Mouse (Mus musculus): ENCODE data around the gene Cfap97. TPM values are rescaled to one million over a fixed set of nuclear protein-coding genes. Genes with fewer than 3 reads are reported as not detected.
A peak's percentile ranks its signal among the peaks of the same experiment; 100 is the strongest.

The Cfap97 gene
- polyA plus RNA-seq, 1 experiment from 2014 or later = 32.9 TPM

DNA sequence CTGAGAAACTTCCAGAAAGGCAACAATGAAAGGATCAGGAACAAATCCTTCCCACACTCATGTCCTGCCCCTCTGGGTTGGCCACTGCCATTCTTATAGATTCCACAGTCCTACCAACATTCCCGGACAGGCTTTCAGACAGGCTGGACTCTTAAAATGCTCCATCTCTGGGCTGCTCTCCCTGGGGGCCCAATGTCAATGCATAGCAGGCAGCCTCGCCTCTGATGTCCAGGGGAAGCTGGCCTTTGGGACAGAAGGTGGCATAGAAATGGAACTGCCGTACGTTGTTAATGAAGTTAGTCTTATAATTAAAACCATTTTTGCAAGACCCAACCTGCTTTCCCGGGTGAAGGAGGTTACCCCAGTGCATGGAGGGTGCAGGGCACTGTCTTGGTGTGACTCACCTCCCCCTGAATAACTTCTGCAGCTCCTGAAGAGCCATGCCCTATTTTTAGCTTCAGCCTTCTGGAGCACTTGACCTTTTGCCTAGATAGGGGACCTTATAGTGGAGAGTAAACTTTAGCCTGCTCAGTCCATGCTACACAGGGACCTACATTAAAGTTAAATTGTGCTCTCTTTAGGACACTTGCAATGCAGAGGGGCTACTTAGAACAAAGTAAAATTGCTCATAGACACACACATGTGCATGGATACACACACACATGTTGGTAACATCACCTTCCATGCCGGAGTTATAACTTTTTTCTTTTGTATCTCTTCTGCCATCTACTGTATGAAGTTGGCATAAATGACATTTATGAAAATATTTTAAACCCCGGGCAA lies 85.1 kb downstream of the Cfap97 start:
- Histone ChIP-seq H3K4me1 (ENCODE audit: control insufficient read depth, insufficient read depth, low read length) (no peaks in the 10 kb centered on the region), H3K9ac (replicated peaks; ENCODE audit: low read length) (no peak overlapping the region), H3K27ac (replicated peaks; ENCODE audit: low read depth, low read length) (no peak overlapping the region), H3K4me2 (ENCODE audit: low read depth, low read length) (no peak overlapping the region), H3K9me3 (replicated peaks; ENCODE audit: control insufficient read depth, low read length) (no peaks in the 10 kb centered on the region), H3K27me3 (ENCODE audit: control insufficient read depth, insufficient read depth, low read length) (no peaks in the 10 kb centered on the region), H3K4me3 (ENCODE audit: low read depth, low read length) (no peak overlapping the region), H3K36me3 (replicated peaks; ENCODE audit: control insufficient read depth, insufficient read depth, low read depth, low read length) (no peaks in the 10 kb centered on the region)
- DNase-seq (ENCODE audit: low spot score) (peak; percentile 27), ATAC-seq (replicated peaks; ENCODE audit: insufficient number of reproducible peaks, low FRiP score, low TSS enrichment, low read depth) (peak; percentile 56; the same call in 1 of the 2 replicates)
- WGBS = 50% methylated on average over 7 of the region's 7 CpGs

DNA sequence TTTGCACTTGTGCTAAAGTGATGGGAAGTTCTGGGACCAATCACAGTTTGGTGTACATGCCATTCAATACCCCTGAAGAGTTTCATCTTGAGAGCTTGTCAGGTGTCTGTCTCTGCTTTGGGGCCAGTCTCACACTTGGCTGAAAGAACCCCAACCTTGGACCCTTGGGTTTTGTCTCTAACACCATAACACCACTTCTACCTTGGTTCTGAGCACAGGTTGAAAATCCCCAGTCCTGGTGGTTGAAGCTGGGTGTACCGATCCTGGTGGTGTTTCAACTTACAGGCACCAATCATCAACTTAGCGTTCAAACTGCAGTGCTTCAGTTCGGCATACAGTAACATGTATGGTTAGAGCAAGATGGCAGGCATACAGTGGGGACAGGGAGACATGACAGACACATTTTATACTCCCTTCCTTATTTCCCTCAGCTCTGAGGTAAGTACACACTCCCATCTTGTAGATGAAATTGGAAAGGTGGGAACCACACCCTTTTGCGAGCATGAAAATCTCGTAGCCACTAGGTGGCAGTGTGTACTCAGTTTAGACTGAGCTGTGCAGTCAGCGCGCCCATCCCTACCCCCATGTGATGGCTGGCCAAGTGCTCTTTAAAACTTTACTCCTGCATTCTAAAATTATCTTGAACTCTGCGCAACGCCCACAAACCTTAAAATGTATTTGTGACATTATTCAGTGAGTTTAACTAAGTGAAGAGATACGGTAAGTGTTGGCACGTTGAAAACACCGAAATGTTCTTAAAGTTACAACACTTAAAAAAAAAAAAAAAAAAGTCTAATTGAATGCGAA lies 90.2 kb downstream of the Cfap97 start:
- WGBS = 32% methylated on average over 13 of the region's 13 CpGs
- Histone ChIP-seq H3K4me3 (ENCODE audit: low read depth, low read length) (no peak overlapping the region), H3K27me3 (ENCODE audit: control insufficient read depth, insufficient read depth, low read length) (no peaks in the 10 kb centered on the region), H3K4me1 (ENCODE audit: control insufficient read depth, insufficient read depth, low read length) (no peaks in the 10 kb centered on the region), H3K4me2 (ENCODE audit: low read depth, low read length) (no peak overlapping the region), H3K27ac (replicated peaks; ENCODE audit: low read depth, low read length) (no peak overlapping the region), H3K36me3 (replicated peaks; ENCODE audit: control insufficient read depth, insufficient read depth, low read depth, low read length) (no peaks in the 10 kb centered on the region), H3K9ac (replicated peaks; ENCODE audit: low read length) (no peak overlapping the region), H3K9me3 (replicated peaks; ENCODE audit: control insufficient read depth, low read length) (no peaks in the 10 kb centered on the region)
- ATAC-seq (replicated peaks; ENCODE audit: insufficient number of reproducible peaks, low FRiP score, low TSS enrichment, low read depth) (0 out of 2 replicates have a peak, but pooled peaks have one; percentile 65), DNase-seq (ENCODE audit: low spot score) (peak; percentile 91)

DNA sequence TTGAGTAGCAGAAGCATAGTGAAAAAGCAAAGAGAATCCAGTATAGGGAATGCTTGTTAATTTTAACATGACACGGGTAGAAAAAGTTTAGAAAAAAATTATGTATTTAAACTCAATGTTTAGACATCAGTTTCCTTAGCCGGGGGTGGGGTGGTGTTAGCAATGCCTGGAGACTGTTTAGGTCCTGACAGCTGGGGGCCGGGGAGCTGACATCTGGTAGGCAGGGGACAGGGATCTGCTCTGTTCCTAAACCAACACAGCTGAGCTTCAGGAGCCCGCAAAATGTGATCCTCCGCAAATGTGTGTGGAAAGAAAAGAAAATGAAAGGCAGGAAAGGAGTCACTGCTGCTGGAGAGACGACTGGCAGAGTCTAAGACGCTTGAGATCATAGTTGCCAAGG lies 91.4 kb downstream of the Cfap97 start:
- Histone ChIP-seq H3K27ac (replicated peaks; ENCODE audit: low read depth, low read length) (no peak overlapping the region), H3K4me3 (ENCODE audit: low read depth, low read length) (no peak overlapping the region), H3K9ac (replicated peaks; ENCODE audit: low read length) (no peak overlapping the region), H3K27me3 (ENCODE audit: control insufficient read depth, insufficient read depth, low read length) (no peaks in the 10 kb centered on the region), H3K4me1 (ENCODE audit: control insufficient read depth, insufficient read depth, low read length) (no peaks in the 10 kb centered on the region), H3K36me3 (replicated peaks; ENCODE audit: control insufficient read depth, insufficient read depth, low read depth, low read length) (no peaks in the 10 kb centered on the region), H3K9me3 (replicated peaks; ENCODE audit: control insufficient read depth, low read length) (no peaks in the 10 kb centered on the region), H3K4me2 (ENCODE audit: low read depth, low read length) (no peak overlapping the region)
- ATAC-seq (replicated peaks; ENCODE audit: insufficient number of reproducible peaks, low FRiP score, low TSS enrichment, low read depth) (no peak), DNase-seq (ENCODE audit: low spot score) (peak; percentile 41)
- WGBS = 16% methylated on average over 7 of the region's 7 CpGs

Small RNAs within 50 kb of the gene (microRNA-seq; reads per million reads assigned to microRNA genes)
- not detected for gene Gm23812 (ENCODE audit: borderline number of aligned reads)

Other genes starting within 250 kb of the Cfap97 start
- 0.13 TPM in 1 of 2 replicates, not detected in the other for gene Ccdc110, start 217.2 kb upstream of the Cfap97 start, polyA plus RNA-seq (2014; fragmentation: Nextera tagmentation; extraction: Ambion mirVana)
- 1.9 and 2.6 TPM in 2 replicates for gene 1700029J07Rik, start 176.5 kb upstream of the Cfap97 start, polyA plus RNA-seq (2014; fragmentation: Nextera tagmentation; extraction: Ambion mirVana)
- gene Ufsp2, start 176.2 kb upstream of the Cfap97 start, polyA plus RNA-seq (2014; fragmentation: Nextera tagmentation; extraction: Ambion mirVana) = 54.2 and 54.5 TPM in 2 replicates
- 0.28 and 0.61 TPM in 2 replicates for gene Lrp2bp, start 152.5 kb upstream of the Cfap97 start, polyA plus RNA-seq (2014; fragmentation: Nextera tagmentation; extraction: Ambion mirVana)
- gene Ankrd37, start 146.1 kb upstream of the Cfap97 start, polyA plus RNA-seq (2014; fragmentation: Nextera tagmentation; extraction: Ambion mirVana) = 17.1 and 19.4 TPM in 2 replicates
- 6.5 and 7.4 TPM in 2 replicates for gene Snx25, start 388 bp downstream of the Cfap97 start, polyA plus RNA-seq (2014; fragmentation: Nextera tagmentation; extraction: Ambion mirVana)
- gene Slc25a4, start 59.5 kb downstream of the Cfap97 start, polyA plus RNA-seq (2014; fragmentation: Nextera tagmentation; extraction: Ambion mirVana) = 508 and 538 TPM in 2 replicates
- gene Helt, start 142.9 kb downstream of the Cfap97 start, polyA plus RNA-seq (2014; fragmentation: Nextera tagmentation; extraction: Ambion mirVana) = 0.88 and 1.9 TPM in 2 replicates

Measured in embryonic facial prominence, embryonic 11.5 days (tissue).